Mouse (Mus musculus) MEL (cell line): Measurements from ENCODE around the gene Cyp4a32. TPM values are rescaled to one million over a fixed set of nuclear protein-coding genes. Genes with fewer than 3 reads are reported as not detected.

Experiments
- DNase-seq: peaks from one replicate; pipeline ENCODE4 v3.0.0; 2011; ENCODE audit warnings: low read depth, low spot score
- H3K27ac ChIP-seq: 2 replicates; pipeline ENCODE4 v1.5.1; 2012; ENCODE audit warnings: low read depth, mild to moderate bottlenecking, control low read depth, low read length, moderate library complexity; ENCODE audit not compliant: control insufficient read depth
- H3K27me3 ChIP-seq, 2 experiments: fragments of 150-350 bp in 1 of 2; sonication (generic) in 1 of 2; 2 replicates each; pipeline ENCODE4 v1.6.1; 2012; ENCODE audit warnings: low read length in 2 of 2, mild to moderate bottlenecking in 2 of 2, improper control_type of control experiment in 1 of 2, moderate library complexity in 1 of 2; ENCODE audit not compliant: insufficient read depth in 2 of 2, control insufficient read depth in 1 of 2
- H3K36me3 ChIP-seq, 2 experiments: 2 replicates each; pipeline ENCODE4 v1.6.1; 2012 to 2014; ENCODE audit warnings: low read length in 2 of 2, improper control_type of control experiment in 1 of 2, inconsistent platforms in 1 of 2, mild to moderate bottlenecking in 1 of 2; ENCODE audit not compliant: insufficient read depth in 2 of 2, control insufficient read depth in 1 of 2
- H3K4me1 ChIP-seq, 2 experiments: fragments of 150-350 bp in 1 of 2; sonication (generic) in 1 of 2; 2 replicates each; pipeline ENCODE4 v1.6.1; 2012; ENCODE audit warnings: low read length in 2 of 2, improper control_type of control experiment in 1 of 2, mild to moderate bottlenecking in 1 of 2; ENCODE audit not compliant: insufficient read depth in 2 of 2, control insufficient read depth in 1 of 2
- H3K4me3 ChIP-seq, 2 experiments: fragments of 150-350 bp in 1 of 2; sonication (generic) in 1 of 2; 2 replicates each; pipeline ENCODE4 v1.5.1; 2012; ENCODE audit warnings: low read depth in 2 of 2, low read length in 2 of 2, mild to moderate bottlenecking in 2 of 2, moderate library complexity in 2 of 2, control low read depth in 1 of 2, improper control_type of control experiment in 1 of 2; ENCODE audit not compliant: control insufficient read depth in 1 of 2, insufficient read depth in 1 of 2
- H3K79me2 ChIP-seq: 2 replicates; pipeline ENCODE4 v1.6.1; 2012; ENCODE audit warnings: mild to moderate bottlenecking, low read length, moderate library complexity; ENCODE audit not compliant: control insufficient read depth, poor library complexity, insufficient read depth
- H3K9ac ChIP-seq: 2 replicates; pipeline ENCODE4 v1.6.1; 2012; ENCODE audit warnings: low read depth, mild to moderate bottlenecking, control low read depth, low read length, moderate library complexity; ENCODE audit not compliant: control insufficient read depth, poor library complexity, severe bottlenecking
- H3K9me3 ChIP-seq: fragments of 150-350 bp; sonication (generic); replicated peaks from 2 replicates; pipeline ENCODE4 v1.6.1; 2012; ENCODE audit warnings: mild to moderate bottlenecking, low read length, improper control_type of control experiment, moderate library complexity; ENCODE audit not compliant: insufficient read depth
- BHLHE40 ChIP-seq: IDR thresholded peaks from 2 replicates; pipeline ENCODE4 v1.6.1; 2012; ENCODE audit warnings: low read depth, mild to moderate bottlenecking, inconsistent platforms, low read length, improper control_type of control experiment, borderline replicate concordance
- CHD1 ChIP-seq: IDR thresholded peaks from 2 replicates; pipeline ENCODE4 v1.6.1; 2012; ENCODE audit warnings: low read depth, mild to moderate bottlenecking, inconsistent platforms, low read length, improper control_type of control experiment
- CHD2 ChIP-seq: IDR thresholded peaks from 2 replicates; pipeline ENCODE4 v1.6.1; 2011; ENCODE audit warnings: low read length, improper control_type of control experiment
- CTCF ChIP-seq, 3 experiments: IDR thresholded peaks in 2 of 3; conservative IDR thresholded peaks in 1 of 3; 2 replicates each; pipeline ENCODE4 v1.5.1; 2011 to 2012; ENCODE audit warnings: low read length in 3 of 3, low read depth in 2 of 3, mild to moderate bottlenecking in 2 of 3, improper control_type of control experiment in 1 of 3, inconsistent platforms in 1 of 3, mixed read lengths in 1 of 3, moderate library complexity in 1 of 3; ENCODE audit not compliant: control insufficient read depth in 1 of 3, insufficient read depth in 1 of 3, poor library complexity in 1 of 3, severe bottlenecking in 1 of 3
- E2F4 ChIP-seq: IDR thresholded peaks from 2 replicates; pipeline ENCODE4 v1.6.1; 2011; ENCODE audit warnings: low read depth, low read length, improper control_type of control experiment, borderline replicate concordance
- ELF1 ChIP-seq: IDR thresholded peaks from 2 replicates; pipeline ENCODE4 v1.6.1; 2014; ENCODE audit warnings: low read depth, mild to moderate bottlenecking, inconsistent platforms, low read length, improper control_type of control experiment, moderate library complexity
- EP300 ChIP-seq, 2 experiments: IDR thresholded peaks; 2 replicates each; pipeline ENCODE4 v1.6.1; 2011; ENCODE audit warnings: improper control_type of control experiment in 2 of 2, low read length in 2 of 2, low read depth in 1 of 2, mild to moderate bottlenecking in 1 of 2
- ETS1 ChIP-seq: IDR thresholded peaks from 2 replicates; pipeline ENCODE4 v1.6.1; 2012; ENCODE audit warnings: low read depth, mild to moderate bottlenecking, inconsistent platforms, low read length, improper control_type of control experiment, moderate library complexity
- GABPA ChIP-seq: IDR thresholded peaks from 2 replicates; pipeline ENCODE4 v1.6.1; 2012; ENCODE audit warnings: low read depth, mild to moderate bottlenecking, inconsistent platforms, low read length, improper control_type of control experiment, moderate library complexity
- GATA1 ChIP-seq: IDR thresholded peaks from 2 replicates; pipeline ENCODE4 v1.6.1; 2011; ENCODE audit warnings: low read depth, low read length, improper control_type of control experiment
- HCFC1 ChIP-seq: IDR thresholded peaks from 2 replicates; pipeline ENCODE4 v1.6.1; 2012; ENCODE audit warnings: low read depth, mild to moderate bottlenecking, inconsistent platforms, low read length, improper control_type of control experiment, moderate library complexity
- JUND ChIP-seq: IDR thresholded peaks from 2 replicates; pipeline ENCODE4 v1.6.1; 2011; ENCODE audit warnings: low read depth, mild to moderate bottlenecking, improper control_type of control experiment, low read length
- KAT2A ChIP-seq: conservative IDR thresholded peaks from 2 replicates; pipeline ENCODE4 v1.6.1; 2012; ENCODE audit warnings: low read depth, low read length, improper control_type of control experiment, inconsistent platforms
- MAFK ChIP-seq: IDR thresholded peaks from 2 replicates; pipeline ENCODE4 v1.6.1; 2011; ENCODE audit warnings: low read depth, mild to moderate bottlenecking, low read length, improper control_type of control experiment, borderline replicate concordance
- MAX ChIP-seq: IDR thresholded peaks from 2 replicates; pipeline ENCODE4 v1.6.1; 2011; ENCODE audit warnings: low read length, improper control_type of control experiment
- MAZ ChIP-seq: IDR thresholded peaks from 2 replicates; pipeline ENCODE4 v1.6.1; 2012; ENCODE audit warnings: low read depth, mild to moderate bottlenecking, inconsistent platforms, low read length, improper control_type of control experiment
- MEF2A ChIP-seq: IDR thresholded peaks from 2 replicates; pipeline ENCODE4 v1.6.1; 2014; ENCODE audit warnings: low read depth, mild to moderate bottlenecking, inconsistent platforms, low read length, improper control_type of control experiment; ENCODE audit not compliant: poor library complexity, insufficient replicate concordance, severe bottlenecking; ENCODE audit errors: extremely low read depth
- MXI1 ChIP-seq: IDR thresholded peaks from 2 replicates; pipeline ENCODE4 v1.6.1; 2011; ENCODE audit warnings: mild to moderate bottlenecking, low read depth, low read length, improper control_type of control experiment
- MYB ChIP-seq: IDR thresholded peaks from 2 replicates; pipeline ENCODE4 v1.6.1; 2011; ENCODE audit warnings: mild to moderate bottlenecking, low read depth, low read length, improper control_type of control experiment
- MYC ChIP-seq: IDR thresholded peaks from 2 replicates; pipeline ENCODE4 v1.6.1; 2011; ENCODE audit warnings: low read depth, mild to moderate bottlenecking, low read length, improper control_type of control experiment, moderate library complexity
- NELFE ChIP-seq: IDR thresholded peaks from 2 replicates; pipeline ENCODE4 v1.6.1; 2011; ENCODE audit warnings: low read depth, low read length, improper control_type of control experiment
- NRF1 ChIP-seq: IDR thresholded peaks from 2 replicates; pipeline ENCODE4 v1.6.1; 2014; ENCODE audit warnings: low read depth, mild to moderate bottlenecking, inconsistent platforms, low read length, improper control_type of control experiment, moderate library complexity; ENCODE audit not compliant: poor library complexity, insufficient read depth, severe bottlenecking
- POLR2A ChIP-seq, 2 experiments: IDR thresholded peaks; 2 replicates each; pipeline ENCODE4 v1.6.1; 2011 to 2012; ENCODE audit warnings: low read length in 2 of 2, mild to moderate bottlenecking in 2 of 2, control low read depth in 1 of 2, improper control_type of control experiment in 1 of 2, low read depth in 1 of 2, moderate library complexity in 1 of 2; ENCODE audit not compliant: control insufficient read depth in 1 of 2, insufficient read depth in 1 of 2, poor library complexity in 1 of 2
- POLR2AphosphoS2 ChIP-seq: IDR thresholded peaks from 2 replicates; pipeline ENCODE4 v1.6.1; 2011; ENCODE audit warnings: low read length, improper control_type of control experiment
- POLR2AphosphoS5 ChIP-seq: IDR thresholded peaks from 2 replicates; pipeline ENCODE4 v1.6.1; 2012; ENCODE audit warnings: low read depth, borderline replicate concordance, mild to moderate bottlenecking, inconsistent platforms, low read length, moderate library complexity, mixed read lengths
- RAD21 ChIP-seq: IDR thresholded peaks from 2 replicates; pipeline ENCODE4 v1.6.1; 2011; ENCODE audit warnings: mild to moderate bottlenecking, low read depth, low read length, improper control_type of control experiment
- RCOR1 ChIP-seq: IDR thresholded peaks from 2 replicates; pipeline ENCODE4 v1.6.1; 2012; ENCODE audit warnings: low read depth, mild to moderate bottlenecking, inconsistent platforms, low read length, improper control_type of control experiment
- SIN3A ChIP-seq: IDR thresholded peaks from 2 replicates; pipeline ENCODE4 v1.6.1; 2012; ENCODE audit warnings: low read length, improper control_type of control experiment, inconsistent platforms
- SMC3 ChIP-seq: IDR thresholded peaks from 2 replicates; pipeline ENCODE4 v1.6.1; 2011; ENCODE audit warnings: low read depth, low read length, improper control_type of control experiment
- TAL1 ChIP-seq: IDR thresholded peaks from 2 replicates; pipeline ENCODE4 v1.6.1; 2012; ENCODE audit warnings: mild to moderate bottlenecking, inconsistent platforms, low read length, moderate library complexity, mixed read lengths
- TBP ChIP-seq: IDR thresholded peaks from 2 replicates; pipeline ENCODE4 v1.8.0; 2011; ENCODE audit warnings: low read depth, low read length, improper control_type of control experiment
- TCF12 ChIP-seq: IDR thresholded peaks from 2 replicates; pipeline ENCODE4 v1.6.1; 2014; ENCODE audit warnings: low read depth, mild to moderate bottlenecking, inconsistent platforms, low read length, improper control_type of control experiment, moderate library complexity
- USF1 ChIP-seq: IDR thresholded peaks from 2 replicates; pipeline ENCODE4 v1.6.1; 2014; ENCODE audit warnings: low read depth, mild to moderate bottlenecking, inconsistent platforms, low read length, improper control_type of control experiment, moderate library complexity
- USF2 ChIP-seq, 2 experiments: IDR thresholded peaks; 2 replicates each; pipeline ENCODE4 v1.6.1; 2011 to 2012; ENCODE audit warnings: improper control_type of control experiment in 2 of 2, low read length in 2 of 2, borderline replicate concordance in 1 of 2, inconsistent platforms in 1 of 2, low read depth in 1 of 2, mild to moderate bottlenecking in 1 of 2; ENCODE audit not compliant: insufficient read depth in 1 of 2
- ZC3H11A ChIP-seq: IDR thresholded peaks from 2 replicates; pipeline ENCODE4 v1.6.1; 2012; ENCODE audit warnings: low read depth, mild to moderate bottlenecking, inconsistent platforms, low read length, improper control_type of control experiment
- ZKSCAN1 ChIP-seq: IDR thresholded peaks from 2 replicates; pipeline ENCODE4 v1.6.1; 2012; ENCODE audit warnings: low read depth, mild to moderate bottlenecking, inconsistent platforms, low read length, improper control_type of control experiment, moderate library complexity
- ZMIZ1 ChIP-seq: IDR thresholded peaks from 2 replicates; pipeline ENCODE4 v1.6.1; 2012; ENCODE audit warnings: low read depth, mild to moderate bottlenecking, inconsistent platforms, low read length, improper control_type of control experiment, moderate library complexity
- ZNF384 ChIP-seq: IDR thresholded peaks from 2 replicates; pipeline ENCODE4 v1.6.1; 2012; ENCODE audit warnings: low read depth, mild to moderate bottlenecking, inconsistent platforms, low read length, improper control_type of control experiment
- polyA plus RNA-seq, 2 experiments: library from polyadenylated mRNA; stranded (reverse) in 1 of 2; unstranded in 1 of 2; fragments of >175 nt in 1 of 2; fragments of >200 nt in 1 of 2; gene quantifications; 2 replicates each; pipeline versions ENCODE4 v1.2.1 to v1.2.4; 2012; ENCODE audit warnings: low replicate concordance in 2 of 2, low read depth in 1 of 2; ENCODE audit not compliant: insufficient read length in 2 of 2, insufficient read depth in 1 of 2, missing spikeins in 1 of 2
- total RNA-seq: library from RNA; depleted of rRNA; stranded (reverse); fragments of 300-350 nt; gene quantifications from 2 replicates; pipeline ENCODE4 v1.2.3, GENCODE M21; 2012

The Cyp4a32 gene
- total and polyA plus RNA-seq, 3 experiments, result not detected

- Histone ChIP-seq H3K36me3 (peaks cover 0 to 14% of the 10 kb centered on the region in 2 experiments; a peak in 2 of 4 replicates), H3K9ac (no peak overlapping the region), H3K27me3 (no peaks in the 10 kb centered on the region), H3K79me2 (no peaks in the 10 kb centered on the region), H3K9me3 (no peaks in the 10 kb centered on the region), H3K4me1 (peaks cover 0 to 9% of the 10 kb centered on the region in 2 experiments; a peak in 2 of 4 replicates), H3K27ac (peak overlapping the region; percentile 8; the same call in 1 of the 2 replicates), H3K4me3 (no peak overlapping the region)
- DNase-seq, result peak; percentile 90
- TF ChIP-seq MEF2A (no peak), GATA1 (peak; percentile 99), ZC3H11A (no peak), TAL1 (peak; percentile 98), BHLHE40 (peak; percentile 68; the same call in 1 of the 2 replicates), MAX (no peak), ZKSCAN1 (no peak), NELFE (no peak), CHD1 (no peak), ZMIZ1 (0 out of 2 replicates have a peak, but pooled peaks have one; percentile 40), POLR2AphosphoS2 (peak; percentile 76), EP300 (IDR thresholded peaks at IDR 0.05; ENCODE audit: low read depth in 1 of 2, low read length in 2 of 2) (peak; percentile 99), SIN3A (peak; percentile 70), HCFC1 (0 out of 2 replicates have a peak, but pooled peaks have one; percentile 26), POLR2A (IDR thresholded peaks at IDR 0.05; ENCODE audit: control insufficient read depth in 1 of 2, insufficient read depth in 1 of 2, low read depth in 1 of 2, low read length in 2 of 2, poor library complexity in 1 of 2) (no peak), NRF1 (no peak), SMC3 (no peak), MYC (no peak), USF1 (no peak), MYB (no peak), ELF1 (peak; percentile 44; the same call in 1 of the 2 replicates), KAT2A (no peak), CHD2 (no peak), ETS1 (peak; percentile 95), CTCF (IDR thresholded peaks at IDR 0.05 in 2 of 3, conservative IDR thresholded peaks at IDR 0.05 in 1 of 3; ENCODE audit: control insufficient read depth in 1 of 3, insufficient read depth in 1 of 3, low read depth in 2 of 3, low read length in 3 of 3, poor library complexity in 1 of 3, severe bottlenecking in 1 of 3) (no peak), MAZ (no peak; the same call in 1 of the 2 replicates), TCF12 (peak; percentile 100), USF2 (IDR thresholded peaks at IDR 0.05; ENCODE audit: borderline replicate concordance in 1 of 2, insufficient read depth in 1 of 2, low read depth in 1 of 2, low read length in 2 of 2) (no peak), POLR2AphosphoS5 (no peak), GABPA (no peak), ZNF384 (no peak), RAD21 (no peak), MAFK (peak; percentile 78; the same call in 1 of the 2 replicates), MXI1 (no peak), RCOR1 (peak; percentile 84), JUND (no peak), TBP (no peak), E2F4 (no peak)
Observed at GRCm38 (mm10) chr4:115583036-115583435, 17.7 kb upstream of the Cyp4a32 start.
